Mouse (Mus musculus) hindbrain, embryonic 15.5 days (tissue): ENCODE measurements at regions not wholly inside any gene's neighbourhood (a gene's known extent, or its start where the extent isn't known, plus 50 kb on each side); places are given as distances from the start of the nearest gene placed in this dataset.

Source experiments
- ATAC-seq: fragments of 200-750 bp; cut with Nextera tagmentation; 2 replicates; pipeline ENCODE4 v1.8.0; 2017; ENCODE audit warnings: low read depth, moderate number of reproducible peaks, moderate TSS enrichment; ENCODE audit not compliant: low FRiP score
- H3K27ac ChIP-seq: fragments of 300-500 bp; sonication (generic); replicated peaks from 2 replicates; pipeline ENCODE4 v1.5.1; 2015; ENCODE audit warnings: mild to moderate bottlenecking, inconsistent platforms
- H3K27me3 ChIP-seq: fragments of 300-500 bp; sonication (generic); 2 replicates; pipeline ENCODE4 v1.6.1; 2015; ENCODE audit warnings: control low read depth, inconsistent platforms
- H3K36me3 ChIP-seq: fragments of 300-500 bp; sonication (generic); 2 replicates; pipeline ENCODE4 v1.6.1; 2015; ENCODE audit warnings: control low read depth, inconsistent platforms
- H3K4me1 ChIP-seq: fragments of 300-500 bp; sonication (generic); replicated peaks from 2 replicates; pipeline ENCODE4 v1.6.1; 2015; ENCODE audit warnings: control low read depth, inconsistent platforms
- H3K4me2 ChIP-seq: fragments of 300-500 bp; sonication (generic); 2 replicates; pipeline ENCODE4 v1.6.1; 2015; ENCODE audit warnings: moderate library complexity, mild to moderate bottlenecking, inconsistent platforms
- H3K4me3 ChIP-seq: fragments of 300-500 bp; sonication (generic); 2 replicates; pipeline ENCODE4 v1.5.1; 2015; ENCODE audit warnings: mild to moderate bottlenecking, inconsistent platforms
- H3K9ac ChIP-seq: fragments of 300-500 bp; sonication (generic); 2 replicates; pipeline ENCODE4 v1.6.1; 2015; ENCODE audit warnings: inconsistent platforms
- H3K9me3 ChIP-seq: fragments of 300-500 bp; sonication (generic); 2 replicates; pipeline ENCODE4 v1.6.1; 2016; ENCODE audit warnings: control low read depth, inconsistent platforms
- WGBS: fragments of 180-500 bp; shearing (Covaris S2); methylation state at CpG from one replicate; pipeline ENCODE4 v1.1.7; 2015; 5-methylcytosine and 5-hydroxymethylcytosine counted together

GRCm38 (mm10) chr14:100570026-100570425 lies 285.5 kb upstream of the Klf12 start:
- no peak for ATAC-seq
- no peaks in the 10 kb centered on the region for H3K4me1 ChIP-seq

GRCm38 (mm10) chr14:100561884-100562283 lies 277.4 kb upstream of the Klf12 start:
- no peak overlapping the region for H3K4me3 ChIP-seq
- no peak overlapping the region for H3K27ac ChIP-seq
- H3K36me3 ChIP-seq, result no peaks in the 10 kb centered on the region
- no peaks in the 10 kb centered on the region for H3K9me3 ChIP-seq
- H3K27me3 ChIP-seq, result no peaks in the 10 kb centered on the region
- peaks cover 8% of the 10 kb centered on the region for H3K4me1 ChIP-seq
- H3K4me2 ChIP-seq, result no peak overlapping the region
- no peak for ATAC-seq
- WGBS, result 88% methylated on average over 3 of the region's 3 CpGs
- no peak overlapping the region for H3K9ac ChIP-seq

More at GRCm38 (mm10) chr14:100570026-100570425, 285.5 kb upstream of the Klf12 start:
- Histone ChIP-seq H3K4me2 (no peak overlapping the region), H3K4me3 (no peak overlapping the region), H3K9me3 (no peaks in the 10 kb centered on the region), H3K27me3 (no peaks in the 10 kb centered on the region), H3K27ac (no peak overlapping the region), H3K9ac (no peak overlapping the region), H3K36me3 (no peaks in the 10 kb centered on the region)

DNA sequence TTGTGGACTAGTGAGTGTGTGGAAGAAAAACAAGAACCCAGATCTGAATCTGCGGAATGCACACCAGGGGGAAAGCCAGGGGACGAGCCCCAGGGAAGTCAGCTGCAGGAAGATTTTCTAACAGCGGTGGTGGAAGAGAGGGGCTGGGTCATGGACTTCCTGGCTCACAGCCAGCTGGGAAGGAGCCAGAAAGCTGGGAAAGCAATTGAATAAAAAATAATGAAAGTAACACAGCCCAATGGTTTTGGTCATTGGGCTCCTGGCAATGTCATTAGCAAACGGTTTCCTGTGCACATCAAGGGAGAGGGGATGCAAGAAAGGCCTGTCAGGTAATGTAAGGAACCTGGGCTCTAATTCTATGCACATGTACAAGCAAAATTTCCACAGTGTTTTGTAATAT lies 273.9 kb upstream of the Klf12 start:
- no peak overlapping the region for H3K9ac ChIP-seq
- H3K4me3 ChIP-seq, result no peak overlapping the region
- WGBS, result 2% methylated on average over 4 of the region's 4 CpGs
- peaks cover 8% of the 10 kb centered on the region for H3K4me1 ChIP-seq
- no peaks in the 10 kb centered on the region for H3K36me3 ChIP-seq
- H3K27ac ChIP-seq, result no peak overlapping the region
- H3K27me3 ChIP-seq, result no peaks in the 10 kb centered on the region
- no peaks in the 10 kb centered on the region for H3K9me3 ChIP-seq
- ATAC-seq, result no peak
- no peak overlapping the region for H3K4me2 ChIP-seq

GRCm38 (mm10) chr14:100552466-100552865 lies 268.0 kb upstream of the Klf12 start:
- 82% methylated on average over 2 of the region's 2 CpGs for WGBS
- H3K4me2 ChIP-seq, result no peak overlapping the region
- H3K9ac ChIP-seq, result no peak overlapping the region
- H3K4me1 ChIP-seq, result no peaks in the 10 kb centered on the region
- H3K27me3 ChIP-seq, result no peaks in the 10 kb centered on the region
- no peaks in the 10 kb centered on the region for H3K9me3 ChIP-seq
- H3K27ac ChIP-seq, result no peak overlapping the region
- ATAC-seq, result no peak
- H3K36me3 ChIP-seq, result no peaks in the 10 kb centered on the region
- H3K4me3 ChIP-seq, result no peak overlapping the region

DNA sequence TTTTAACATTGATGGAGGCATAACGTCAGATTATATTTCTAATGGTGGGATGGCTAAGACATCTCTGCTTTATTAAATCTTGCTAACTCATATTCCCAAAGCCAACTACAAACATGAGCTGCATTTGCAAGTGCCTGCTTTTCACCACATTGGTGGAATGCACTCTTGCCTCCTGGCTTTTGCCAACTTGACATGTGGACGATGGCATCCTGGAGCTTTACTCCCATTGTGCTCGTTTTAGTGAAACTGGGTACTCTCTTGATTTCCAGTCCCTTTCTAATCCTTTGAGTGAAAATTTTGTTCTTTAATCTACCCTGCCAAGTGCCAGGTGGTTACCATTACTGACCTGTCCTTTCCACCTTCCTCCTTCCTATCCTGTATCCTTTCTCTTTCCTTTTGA lies 265.8 kb upstream of the Klf12 start:
- 85% methylated on average over 3 of the region's 3 CpGs for WGBS

GRCm38 (mm10) chr14:100530217-100530616 lies 245.7 kb upstream of the Klf12 start:
- Histone ChIP-seq H3K36me3 (no peaks in the 10 kb centered on the region), H3K4me2 (no peak overlapping the region), H3K4me1 (no peaks in the 10 kb centered on the region), H3K4me3 (no peak overlapping the region), H3K27ac (no peak overlapping the region), H3K9ac (no peak overlapping the region), H3K27me3 (no peaks in the 10 kb centered on the region), H3K9me3 (no peaks in the 10 kb centered on the region)
- no peak for ATAC-seq
- WGBS, result 97% methylated on average over 2 of the region's 2 CpGs

More for the DNA sequence above, 265.8 kb upstream of the Klf12 start:
- Histone ChIP-seq H3K4me3 (no peak overlapping the region), H3K4me1 (no peaks in the 10 kb centered on the region), H3K9me3 (no peaks in the 10 kb centered on the region), H3K9ac (no peak overlapping the region), H3K27ac (no peak overlapping the region), H3K36me3 (no peaks in the 10 kb centered on the region), H3K4me2 (no peak overlapping the region), H3K27me3 (no peaks in the 10 kb centered on the region)
- no peak for ATAC-seq

- Histone ChIP-seq H3K4me2 (no peak overlapping the region), H3K36me3 (no peaks in the 10 kb centered on the region), H3K9ac (no peak overlapping the region), H3K27ac (no peak overlapping the region), H3K4me3 (no peak overlapping the region), H3K4me1 (no peaks in the 10 kb centered on the region), H3K9me3 (no peaks in the 10 kb centered on the region), H3K27me3 (no peaks in the 10 kb centered on the region)
- ATAC-seq, result no peak
- WGBS, result 86% methylated on average over 1 of the region's 1 CpGs
Measured at GRCm38 (mm10) chr14:100529758-100530157, 245.3 kb upstream of the Klf12 start.

DNA sequence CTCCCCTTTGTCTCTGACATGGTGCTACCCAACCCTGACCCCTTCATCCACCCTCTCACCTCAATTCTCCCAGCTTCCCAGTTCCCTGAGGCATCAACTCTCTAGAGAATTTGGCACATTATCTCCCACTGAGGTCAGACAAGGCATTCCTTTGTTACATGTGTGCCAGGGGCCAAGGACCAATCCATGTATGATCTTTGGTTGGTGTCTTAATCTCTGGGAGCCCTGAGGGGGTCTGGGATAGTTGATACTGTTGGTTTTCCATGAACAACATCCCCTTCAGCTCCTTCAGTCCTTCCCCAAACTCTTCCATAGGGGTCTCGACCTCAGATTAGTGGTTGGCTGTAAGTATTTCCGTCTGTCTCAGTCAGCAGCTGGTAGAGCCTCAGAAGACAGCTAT lies 224.9 kb upstream of the Klf12 start:
- H3K4me3 ChIP-seq, result no peak overlapping the region
- H3K27me3 ChIP-seq, result no peaks in the 10 kb centered on the region
- ATAC-seq, result no peak
- WGBS, result 73% methylated on average over 2 of the region's 2 CpGs
- no peaks in the 10 kb centered on the region for H3K4me1 ChIP-seq
- H3K27ac ChIP-seq, result no peak overlapping the region
- H3K4me2 ChIP-seq, result no peak overlapping the region
- H3K9me3 ChIP-seq, result no peaks in the 10 kb centered on the region
- no peaks in the 10 kb centered on the region for H3K36me3 ChIP-seq
- no peak overlapping the region for H3K9ac ChIP-seq

GRCm38 (mm10) chr14:100508087-100508486 lies 223.6 kb upstream of the Klf12 start:
- Histone ChIP-seq H3K9ac (no peak overlapping the region), H3K4me2 (no peak overlapping the region), H3K27ac (no peak overlapping the region), H3K27me3 (no peaks in the 10 kb centered on the region), H3K36me3 (no peaks in the 10 kb centered on the region), H3K4me1 (no peaks in the 10 kb centered on the region), H3K4me3 (no peak overlapping the region), H3K9me3 (no peaks in the 10 kb centered on the region)
- no peak for ATAC-seq
- WGBS, result 88% methylated on average over 3 of the region's 3 CpGs

DNA sequence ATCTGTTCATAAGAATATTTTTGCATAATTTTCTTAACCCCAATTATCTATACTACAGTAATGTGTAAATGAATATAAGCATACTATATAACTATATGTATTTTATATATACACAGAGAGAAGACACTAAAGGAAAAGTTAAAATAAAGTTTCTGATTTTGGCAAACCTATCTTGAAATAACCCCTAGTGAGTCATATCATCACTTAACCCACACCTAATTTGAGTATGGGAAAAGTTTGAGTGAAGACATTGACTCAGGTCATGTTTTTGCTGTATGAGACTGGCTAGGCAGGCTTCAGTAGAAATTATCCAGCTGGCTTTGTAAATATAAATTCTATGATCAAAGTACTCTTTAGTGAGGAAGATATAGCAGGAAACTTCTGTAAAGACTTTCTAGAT lies 223.1 kb upstream of the Klf12 start:
- H3K36me3 ChIP-seq, result no peaks in the 10 kb centered on the region
- no peak overlapping the region for H3K4me3 ChIP-seq
- H3K4me2 ChIP-seq, result no peak overlapping the region
- H3K27ac ChIP-seq, result no peak overlapping the region
- H3K4me1 ChIP-seq, result no peaks in the 10 kb centered on the region
- no peaks in the 10 kb centered on the region for H3K27me3 ChIP-seq
- no peaks in the 10 kb centered on the region for H3K9me3 ChIP-seq
- no peak for ATAC-seq
- no peak overlapping the region for H3K9ac ChIP-seq

DNA sequence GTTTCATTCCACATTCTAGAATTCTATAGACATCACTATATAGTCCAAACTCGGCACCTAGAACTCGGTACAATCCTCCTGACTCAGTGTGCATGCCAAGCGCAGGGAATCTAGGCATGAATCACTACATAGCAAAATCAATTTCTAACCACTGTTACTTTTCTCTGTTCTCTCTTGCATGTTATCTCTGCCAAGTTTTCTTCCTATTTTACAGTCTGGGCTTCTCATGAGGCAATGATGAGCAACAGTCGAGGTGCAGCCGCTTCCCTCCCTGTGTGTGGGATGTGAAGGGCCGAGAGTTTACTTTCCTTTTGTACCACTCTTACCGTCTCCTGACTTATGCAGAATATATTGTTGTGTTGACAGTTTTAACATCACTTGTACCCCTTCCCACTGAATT lies 204.4 kb upstream of the Klf12 start:
- Histone ChIP-seq H3K36me3 (no peaks in the 10 kb centered on the region), H3K4me3 (no peak overlapping the region), H3K4me2 (no peak overlapping the region), H3K27me3 (no peaks in the 10 kb centered on the region), H3K27ac (no peak overlapping the region), H3K9ac (no peak overlapping the region), H3K4me1 (no peaks in the 10 kb centered on the region), H3K9me3 (no peaks in the 10 kb centered on the region)
- ATAC-seq, result no peak
- WGBS, result 94% methylated on average over 7 of the region's 7 CpGs

- Histone ChIP-seq H3K36me3 (no peaks in the 10 kb centered on the region), H3K9ac (no peak overlapping the region), H3K27ac (no peak overlapping the region), H3K4me1 (no peaks in the 10 kb centered on the region), H3K9me3 (no peaks in the 10 kb centered on the region), H3K4me3 (no peak overlapping the region), H3K4me2 (no peak overlapping the region), H3K27me3 (no peaks in the 10 kb centered on the region)
- no peak for ATAC-seq
- WGBS, result 83% methylated on average over 3 of the region's 3 CpGs
Measured at GRCm38 (mm10) chr14:100485489-100485888, 201.0 kb upstream of the Klf12 start.

DNA sequence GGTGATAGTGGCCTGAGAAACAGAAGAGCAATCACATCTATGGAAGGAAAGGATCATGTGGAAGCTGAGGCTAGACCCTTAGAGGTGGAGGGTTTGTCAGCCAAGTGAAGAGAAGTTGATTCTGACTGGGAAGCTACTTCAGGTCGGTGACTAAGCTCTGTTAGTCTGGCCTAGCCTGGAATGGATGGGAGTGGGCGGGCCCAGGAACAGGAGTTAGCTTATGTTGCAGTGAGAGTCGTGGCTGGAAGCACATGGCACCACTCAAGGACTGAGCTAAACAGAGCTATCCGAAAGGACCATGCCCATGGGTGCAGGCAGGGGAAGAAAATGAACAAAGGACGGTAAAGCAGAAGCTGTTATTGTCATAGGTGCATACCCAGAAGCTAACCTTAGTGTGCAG lies 199.6 kb upstream of the Klf12 start:
- Histone ChIP-seq H3K27ac (no peak overlapping the region), H3K9me3 (no peaks in the 10 kb centered on the region), H3K4me1 (no peaks in the 10 kb centered on the region), H3K4me3 (no peak overlapping the region), H3K4me2 (no peak overlapping the region), H3K36me3 (no peaks in the 10 kb centered on the region), H3K27me3 (no peaks in the 10 kb centered on the region), H3K9ac (no peak overlapping the region)
- no peak for ATAC-seq
- WGBS, result 77% methylated on average over 5 of the region's 5 CpGs
